Mouse (Mus musculus) neural tube, embryonic 13.5 days (tissue): ENCODE data around the gene Slf2. TPM values are rescaled to one million over a fixed set of nuclear protein-coding genes. Genes with fewer than 3 reads are reported as not detected.

Experiments
- ATAC-seq: fragments of 200-750 bp; cut with Nextera tagmentation; 2 replicates; pipeline ENCODE4 v1.8.0; 2017; ENCODE audit warnings: low read depth, mild to moderate bottlenecking, moderate TSS enrichment, moderate library complexity
- H3K27ac ChIP-seq: fragments of 300-500 bp; sonication (generic); replicated peaks from 2 replicates; pipeline ENCODE4 v1.5.1; 2015; ENCODE audit warnings: moderate library complexity, mild to moderate bottlenecking, inconsistent platforms
- H3K27me3 ChIP-seq: fragments of 300-500 bp; sonication (generic); 2 replicates; pipeline ENCODE4 v1.6.1; 2015; ENCODE audit warnings: mild to moderate bottlenecking, inconsistent platforms
- H3K36me3 ChIP-seq: fragments of 300-500 bp; sonication (generic); 2 replicates; pipeline ENCODE4 v1.6.1; 2015; ENCODE audit warnings: mild to moderate bottlenecking, inconsistent platforms
- H3K4me1 ChIP-seq: fragments of 300-500 bp; sonication (generic); replicated peaks from 2 replicates; pipeline ENCODE4 v1.6.1; 2015; ENCODE audit warnings: inconsistent platforms
- H3K4me2 ChIP-seq: fragments of 300-500 bp; sonication (generic); 2 replicates; pipeline ENCODE4 v1.6.1; 2015; ENCODE audit warnings: inconsistent platforms, mild to moderate bottlenecking, moderate library complexity
- H3K4me3 ChIP-seq: fragments of 300-500 bp; sonication (generic); 2 replicates; pipeline ENCODE4 v1.5.1; 2015; ENCODE audit warnings: mild to moderate bottlenecking, inconsistent platforms
- H3K9ac ChIP-seq: fragments of 300-500 bp; sonication (generic); 2 replicates; pipeline ENCODE4 v1.6.1; 2015; ENCODE audit warnings: moderate library complexity, mild to moderate bottlenecking, inconsistent platforms
- H3K9me3 ChIP-seq: fragments of 300-500 bp; sonication (generic); 2 replicates; pipeline ENCODE4 v1.6.1; 2016; ENCODE audit warnings: inconsistent platforms
- WGBS: fragments of 180-500 bp; shearing (Covaris S2); methylation state at CpG from one replicate; pipeline ENCODE4 v1.1.7; 2015; 5-methylcytosine and 5-hydroxymethylcytosine counted together
- polyA plus RNA-seq: library from polyadenylated mRNA; unstranded; fragments of >200 nt; fragmentation: Nextera tagmentation; extraction: Ambion mirVana; gene quantifications from 2 replicates; pipeline ENCODE4 v1.2.1, GENCODE M21; 2015

Gene Slf2
- polyA plus RNA-seq, 1 experiment from 2014 or later: 25.2 TPM

DNA sequence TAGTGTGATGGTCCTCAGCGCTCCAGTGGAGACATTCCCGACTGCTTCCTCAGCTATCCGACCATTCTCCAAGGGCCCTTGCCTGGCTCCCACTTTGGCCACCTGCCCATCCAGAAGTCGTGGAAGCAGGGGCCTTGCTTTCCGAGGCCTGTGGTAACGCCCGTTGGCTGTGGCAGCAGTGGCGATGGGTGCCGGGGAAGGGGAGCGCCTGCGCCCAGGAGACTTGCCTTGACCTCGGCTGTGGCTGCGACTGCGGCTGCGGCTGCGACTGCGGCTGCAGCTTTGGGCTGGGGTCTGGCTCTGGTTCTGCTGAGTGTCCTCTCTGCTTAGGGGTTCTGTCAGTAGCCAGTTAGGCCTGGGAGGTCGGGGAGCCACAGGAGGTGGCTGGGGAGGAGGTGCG, 97.8 kb downstream of the Slf2 start:
- 65% methylated on average over 19 of the region's 19 CpGs for WGBS
- Histone ChIP-seq H3K9me3 (no peaks in the 10 kb centered on the region), H3K9ac (0 out of 2 replicates have a peak overlapping the region, but pooled peaks have one; percentile 12), H3K27me3 (no peaks in the 10 kb centered on the region), H3K36me3 (peaks cover 43% of the 10 kb centered on the region), H3K27ac (no peak overlapping the region), H3K4me3 (no peak overlapping the region), H3K4me2 (no peak overlapping the region), H3K4me1 (peaks cover 49% of the 10 kb centered on the region)
- ATAC-seq: no peak

DNA sequence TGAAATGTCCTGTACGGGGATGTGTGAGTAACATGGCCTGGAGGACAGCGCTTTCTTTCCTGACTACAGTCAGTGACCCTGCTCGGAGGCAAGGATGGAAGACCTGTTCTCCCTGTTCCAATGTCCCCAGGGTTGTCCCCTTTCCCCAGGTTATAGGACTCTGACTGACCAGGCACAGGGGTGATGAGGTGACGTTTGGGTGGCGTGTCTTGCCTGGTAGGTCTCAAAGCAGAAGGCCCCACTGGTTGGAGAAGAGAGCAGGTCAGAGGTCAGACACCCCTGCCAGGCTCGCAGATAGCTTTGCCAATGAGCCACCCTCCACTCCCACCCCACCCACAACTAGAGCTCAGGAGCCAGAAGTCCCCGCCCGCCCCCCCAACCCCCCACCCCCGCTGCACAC, 98.6 kb downstream of the Slf2 start:
- Histone ChIP-seq H3K4me2 (no peak overlapping the region), H3K36me3 (peaks cover 39% of the 10 kb centered on the region), H3K4me3 (no peak overlapping the region), H3K9ac (no peak overlapping the region), H3K27ac (no peak overlapping the region), H3K9me3 (no peaks in the 10 kb centered on the region), H3K27me3 (no peaks in the 10 kb centered on the region), H3K4me1 (peaks cover 44% of the 10 kb centered on the region)
- ATAC-seq: no peak
- 56% methylated on average over 9 of the region's 9 CpGs for WGBS

DNA sequence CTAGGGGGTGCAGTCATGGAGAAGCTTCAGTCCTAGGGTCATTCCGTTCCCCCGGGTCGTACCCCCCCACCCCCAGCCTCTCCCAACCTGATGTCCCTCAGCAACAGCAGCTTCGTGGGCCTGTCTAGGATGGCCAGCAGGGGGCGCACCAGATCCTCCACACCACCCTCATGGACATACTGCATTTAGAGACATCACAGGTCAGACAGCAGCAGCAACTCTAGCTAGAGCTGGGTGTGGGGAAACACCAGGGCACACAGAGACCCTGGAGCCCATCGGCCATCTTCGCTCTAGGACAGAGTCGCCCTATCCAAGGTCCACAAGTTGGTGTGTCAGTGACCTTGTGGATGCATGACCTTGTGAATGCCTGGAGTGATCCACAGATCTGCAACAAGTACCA, 99.2 kb downstream of the Slf2 start:
- Histone ChIP-seq H3K9ac (no peak overlapping the region), H3K27me3 (no peaks in the 10 kb centered on the region), H3K4me1 (peaks cover 44% of the 10 kb centered on the region), H3K27ac (no peak overlapping the region), H3K36me3 (peaks cover 34% of the 10 kb centered on the region), H3K4me2 (no peak overlapping the region), H3K9me3 (no peaks in the 10 kb centered on the region), H3K4me3 (no peak overlapping the region)
- no peak for ATAC-seq
- WGBS: 37% methylated on average over 8 of the region's 8 CpGs

GRCm38 (mm10) chr19:45030746-45031693, 100.1 kb downstream of the Slf2 start:
- WGBS: 38% methylated on average over 20 of the region's 20 CpGs
- Histone ChIP-seq H3K4me1 (peaks cover 44% of the 10 kb centered on the region), H3K9me3 (no peaks in the 10 kb centered on the region), H3K27ac (no peak overlapping the region), H3K36me3 (peaks cover 25% of the 10 kb centered on the region), H3K9ac (peak overlapping the region; percentile 22; the same call in 1 of the 2 replicates), H3K4me2 (peak overlapping the region; percentile 41), H3K27me3 (no peaks in the 10 kb centered on the region), H3K4me3 (no peak overlapping the region)
- peak; percentile 48 for ATAC-seq

DNA sequence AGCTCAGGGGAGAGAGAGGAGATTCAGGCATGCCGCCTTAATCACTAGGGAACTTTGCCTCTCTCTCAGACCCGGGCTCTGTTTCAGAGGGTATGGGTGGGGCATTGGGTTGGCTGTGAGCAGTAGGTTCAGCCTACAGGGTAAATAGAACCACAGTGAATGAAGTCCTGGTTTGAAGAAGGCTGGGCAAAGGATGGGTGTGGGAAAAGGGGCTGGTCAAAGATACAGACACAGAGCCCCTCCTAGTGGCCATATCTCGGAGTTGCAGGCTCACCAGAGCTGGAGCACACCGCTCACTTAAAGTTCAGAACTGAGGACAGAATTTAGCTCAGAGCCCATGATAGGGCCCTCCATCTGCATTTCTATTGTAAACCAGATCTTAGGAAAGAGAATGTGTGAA, 100.8 kb downstream of the Slf2 start:
- H3K9ac ChIP-seq: no peak overlapping the region
- ATAC-seq: peak; percentile 46; the same call in 1 of the 2 replicates
- no peaks in the 10 kb centered on the region for H3K9me3 ChIP-seq
- no peak overlapping the region for H3K27ac ChIP-seq
- H3K36me3 ChIP-seq: peaks cover 18% of the 10 kb centered on the region
- H3K4me1 ChIP-seq: peaks cover 44% of the 10 kb centered on the region
- H3K4me2 ChIP-seq: no peak overlapping the region
- H3K4me3 ChIP-seq: no peak overlapping the region
- no peaks in the 10 kb centered on the region for H3K27me3 ChIP-seq
- WGBS: 20% methylated on average over 4 of the region's 4 CpGs

Other genes starting within 250 kb of the Slf2 start
- gene Pax2, start 175.1 kb upstream of the Slf2 start, polyA plus RNA-seq: 25.2 and 28.2 TPM in 2 replicates
- 16.7 and 17.4 TPM in 2 replicates for gene Sema4g, start 58.0 kb downstream of the Slf2 start, polyA plus RNA-seq
- 15.6 and 17.0 TPM in 2 replicates for gene Twnk, start 74.5 kb downstream of the Slf2 start, polyA plus RNA-seq
- gene Mrpl43, start 75.3 kb downstream of the Slf2 start, polyA plus RNA-seq: 84.9 and 94.8 TPM in 2 replicates
- 29.1 and 30.8 TPM in 2 replicates for gene Lzts2, start 83.3 kb downstream of the Slf2 start, polyA plus RNA-seq
- 1.0 and 1.4 TPM in 2 replicates for gene Pdzd7, start 114.6 kb downstream of the Slf2 start, polyA plus RNA-seq
- gene Sfxn3, start 116.4 kb downstream of the Slf2 start, polyA plus RNA-seq: 61.0 and 65.3 TPM in 2 replicates
- 1.9 and 2.5 TPM in 2 replicates for gene Kazald1, start 144.1 kb downstream of the Slf2 start, polyA plus RNA-seq
- 0.50 and 0.62 TPM in 2 replicates for gene Tlx1, start 219.5 kb downstream of the Slf2 start, polyA plus RNA-seq